ENCODE assay signal across 21 mouse cellular contexts in genomic region chr13:29430919-29431318, GRCm38 (mm10).
DNase-seq lines count a peak whose midpoint lies in the region; ATAC-seq and TF ChIP-seq lines count a peak whose summit lies in the region.
"Had no signal": no experiment of that assay in that cellular context is flagged by ENCODE, and none has a peak within 500 bp of the region (broad histone marks: within the 10 kb centered on the region; RNA-seq: fewer than 3 reads in every experiment).

No protein-coding gene starts in this region.

- no peaks in the 10 kb centered on the region for H3K36me3 ChIP-seq in kidney, adult 2 months (ENCODE audit: control insufficient read depth, insufficient read depth, low read length)
- peaks cover 9% of the 10 kb centered on the region for H3K36me3 ChIP-seq in G1E (replicated peaks)
- peaks cover 7% of the 10 kb centered on the region for H3K36me3 ChIP-seq in limb, embryonic 10.5 days
- H3K36me3 ChIP-seq: embryonic facial prominence, embryonic 15.5 days; forebrain, embryonic 12.5 days; hindbrain, embryonic 15.5 days; limb, embryonic 12.5 days; midbrain, embryonic 15.5 days had no signal

- no peak overlapping the region for H3K27ac ChIP-seq in kidney, adult 2 months (ENCODE audit: insufficient read depth, low read depth, low read length)
- peak overlapping the region; percentile 50; the same call in 1 of the 2 replicates for H3K27ac ChIP-seq in limb, embryonic 10.5 days
- H3K27ac ChIP-seq: embryonic facial prominence, embryonic 15.5 days; forebrain, embryonic 12.5 days; hindbrain, embryonic 15.5 days; limb, embryonic 12.5 days; midbrain, embryonic 15.5 days; stomach, postnatal 0 days had no signal

- H3K4me3 ChIP-seq in kidney, adult 2 months (ENCODE audit: insufficient read depth, low read depth, low read length), result no peak overlapping the region
- H3K4me3 ChIP-seq in G1E (ENCODE audit: low read depth, low read length), result no peak overlapping the region
- H3K4me3 ChIP-seq in limb, embryonic 10.5 days, result no peak overlapping the region
- H3K4me3 ChIP-seq: embryonic facial prominence, embryonic 15.5 days; forebrain, embryonic 12.5 days; hindbrain, embryonic 15.5 days; limb, embryonic 12.5 days; midbrain, embryonic 15.5 days had no signal

- peak; percentile 60 for ATAC-seq in G1E (ENCODE audit: extremely low read depth, insufficient number of reproducible peaks, low FRiP score, poor library complexity, severe bottlenecking)
- ATAC-seq: CD4-positive, CD25-positive, alpha-beta regulatory T cell, adult 4 months; midbrain, embryonic 15.5 days; Patski had no signal

- TF ChIP-seq POLR2A in kidney, adult 2 months (IDR thresholded peaks at IDR 0.05; ENCODE audit: low read depth, low read length), result no peak

- no peak for TF ChIP-seq CTCF in kidney, adult 2 months (conservative IDR thresholded peaks at IDR 0.05; ENCODE audit: insufficient read depth, insufficient read length, low read depth, low read length)
- no peak for TF ChIP-seq CTCF in G1E (IDR thresholded peaks at IDR 0.05; ENCODE audit: low read depth, low read length)

- H3K27me3 ChIP-seq in kidney, adult 2 months (replicated peaks; ENCODE audit: control insufficient read depth, insufficient read depth, low read length), result no peaks in the 10 kb centered on the region
- no peaks in the 10 kb centered on the region for H3K27me3 ChIP-seq in G1E (ENCODE audit: insufficient read depth, low read length)
- H3K27me3 ChIP-seq in limb, embryonic 10.5 days (ENCODE audit: low read depth, poor library complexity, severe bottlenecking), result no peaks in the 10 kb centered on the region
- H3K27me3 ChIP-seq: embryonic facial prominence, embryonic 15.5 days; forebrain, embryonic 12.5 days; hindbrain, embryonic 15.5 days; limb, embryonic 12.5 days; midbrain, embryonic 15.5 days; Patski had no signal

- WGBS in kidney, adult 2 months, result 21% methylated on average over 4 of the region's 4 CpGs
- 31% methylated on average over 4 of the region's 4 CpGs for WGBS in limb, embryonic 10.5 days

- no peaks in the 10 kb centered on the region for H3K4me1 ChIP-seq in kidney, adult 2 months (ENCODE audit: control insufficient read depth, insufficient read depth, low read length)
- H3K4me1 ChIP-seq in G1E (ENCODE audit: insufficient read depth, low read depth, low read length), result peaks cover 2% of the 10 kb centered on the region; the same call in 1 of the 2 replicates
- peaks cover 30% of the 10 kb centered on the region for H3K4me1 ChIP-seq in limb, embryonic 10.5 days
- H3K4me1 ChIP-seq: forebrain, embryonic 12.5 days; midbrain, embryonic 15.5 days had no signal

- DNase-seq in kidney, adult 9 months, result peak; percentile 32
- no peak for DNase-seq in kidney, adult 2 months
- DNase-seq in G1E (ENCODE audit: low spot score), result peak; percentile 7
- DNase-seq in limb, embryonic 10.5 days (ENCODE audit: low spot score), result no peak
- peak; percentile 40 to 49 for DNase-seq in spleen, postnatal 36 days (ENCODE audit: low spot score in 2 of 2)
- DNase-seq in lung, adult 18-20 months, result no peak
- DNase-seq in left cerebral cortex, adult 18-20 months (ENCODE audit: low spot score in 2 of 2), result no peak
- DNase-seq: cerebellum, adult 2 months; kidney, adult 11 months; layer of hippocampus, postnatal 36 days; lung, postnatal 4 days; right cerebral cortex, postnatal 4 days; thymus, postnatal 36 days had no signal

- H3K9me3 ChIP-seq in G1E (replicated peaks), result no peaks in the 10 kb centered on the region
- H3K9me3 ChIP-seq in limb, embryonic 10.5 days (replicated peaks), result no peaks in the 10 kb centered on the region
- H3K9me3 ChIP-seq: embryonic facial prominence, embryonic 15.5 days; forebrain, embryonic 12.5 days; hindbrain, embryonic 15.5 days; limb, embryonic 12.5 days; midbrain, embryonic 15.5 days had no signal

Comparison
In these comparisons a context has a peak if more than half of its experiments do, and no peak if none do; other contexts are left out.
1. DNase-seq: peak in kidney, adult 9 months (single experiment), G1E (single experiment) and spleen, postnatal 36 days (2 of 2); none in kidney, adult 2 months (single experiment), limb, embryonic 10.5 days (single experiment), lung, adult 18-20 months (0 of 2) and left cerebral cortex, adult 18-20 months (0 of 2).